Mouse (Mus musculus) T-helper 1 cell (primary cell): ENCODE results near the gene Themis2.
"Not testable (repeated sequence)": the region's sequence is repeated elsewhere in the genome, so short reads cannot be mapped to it uniquely, and the experiment has no call there.

ENCODE experiments used
- in situ Hi-C: fragments of 300-600 bp; cut with MboI, MseI; formaldehyde crosslinking; loops from one replicate; pipeline ENCODE4 v1.15.1; 2025; ENCODE audit warnings: high pct_unique_total_duplicates

Gene Themis2

GRCm38 (mm10) chr4:132799845-132800244 is 3.7 kb upstream of the Themis2 start:
- in situ Hi-C loops = no loop called here

DNA sequence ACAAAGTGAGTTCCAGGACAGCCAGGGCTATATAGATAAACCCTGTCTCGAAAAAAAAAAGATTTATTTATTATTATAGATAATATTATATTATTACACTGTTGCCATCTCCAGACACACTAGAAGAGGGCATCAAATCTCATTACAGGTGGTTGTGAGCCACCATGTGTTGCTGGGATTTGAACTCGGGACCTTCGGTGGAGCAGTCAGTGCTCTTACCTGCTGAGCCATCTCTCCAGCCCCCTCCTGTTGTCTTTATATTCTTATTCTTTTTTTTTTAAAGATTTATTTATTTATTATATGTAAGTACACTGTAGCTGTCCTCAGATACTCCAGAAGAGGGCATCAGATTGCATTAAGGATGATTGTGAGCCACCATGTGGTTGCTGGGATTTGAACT is 2.5 kb upstream of the Themis2 start:
- in situ Hi-C loops = not testable (repeated sequence)

DNA sequence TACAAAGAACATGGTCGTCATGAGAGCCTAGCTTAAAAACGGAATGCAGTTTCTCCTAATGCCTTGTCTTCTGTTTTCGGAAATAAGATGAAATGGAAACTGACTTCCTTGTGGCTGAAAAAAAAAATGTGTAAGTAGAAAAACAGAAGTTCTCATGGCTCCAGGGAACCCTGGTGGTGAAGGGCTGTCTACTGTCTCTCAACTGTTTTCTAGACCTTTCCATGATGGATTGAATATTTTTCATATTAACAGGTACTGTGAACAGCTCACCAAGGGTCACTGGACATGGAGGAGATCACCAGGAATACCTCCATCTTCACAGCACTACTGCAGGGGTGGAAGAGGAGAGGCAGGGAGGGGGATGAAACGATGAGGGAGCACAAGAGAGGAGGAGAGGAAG is 1.8 kb upstream of the Themis2 start:
- in situ Hi-C loops = no loop called here

GRCm38 (mm10) chr4:132797461-132797860 is 1.3 kb upstream of the Themis2 start:
- in situ Hi-C loops = no loop called here

- in situ Hi-C loops = no loop called here
Observed at GRCm38 (mm10) chr4:132795171-132795570, 1.0 kb downstream of the Themis2 start.

DNA sequence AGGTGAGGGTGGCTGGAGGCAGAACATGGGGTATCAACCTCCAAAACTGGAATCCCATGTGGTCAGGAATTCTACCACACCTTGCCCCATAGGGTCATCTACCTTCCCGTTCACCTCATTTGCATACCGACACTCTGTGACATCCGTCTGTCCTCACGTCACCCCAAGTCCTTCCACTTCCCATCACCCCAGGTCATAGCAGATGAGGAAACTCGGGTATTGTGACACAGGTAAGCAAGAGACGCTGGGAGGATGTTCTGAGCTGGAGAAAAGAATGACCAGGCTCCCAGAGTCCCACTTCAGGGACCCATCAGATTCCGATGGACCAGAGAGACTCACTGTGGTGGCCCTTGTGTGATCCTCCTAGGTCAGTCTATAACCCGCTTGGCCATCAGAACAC is 1.4 kb downstream of the Themis2 start:
- in situ Hi-C loops = no loop called here

DNA sequence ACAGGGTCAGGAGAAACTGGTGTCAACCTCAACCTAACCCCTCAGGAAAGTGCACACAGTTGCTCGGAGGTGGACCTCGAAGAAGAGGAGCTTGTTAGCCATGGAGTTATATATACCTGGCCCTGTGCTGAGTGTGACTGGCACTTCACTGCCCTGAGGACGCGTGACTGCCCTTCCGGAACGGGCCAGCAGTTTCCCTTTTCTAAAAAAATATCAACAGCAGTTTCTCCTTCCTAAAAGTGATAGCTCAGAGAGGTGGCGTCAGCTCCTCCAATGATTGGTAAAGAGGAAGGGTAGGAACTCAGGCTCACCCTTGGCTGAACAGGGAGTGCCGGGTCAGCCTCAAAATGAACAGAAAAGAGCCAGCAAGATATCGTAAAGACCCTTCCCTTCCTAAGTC is 2.2 kb downstream of the Themis2 start:
- in situ Hi-C loops = no loop called here

DNA sequence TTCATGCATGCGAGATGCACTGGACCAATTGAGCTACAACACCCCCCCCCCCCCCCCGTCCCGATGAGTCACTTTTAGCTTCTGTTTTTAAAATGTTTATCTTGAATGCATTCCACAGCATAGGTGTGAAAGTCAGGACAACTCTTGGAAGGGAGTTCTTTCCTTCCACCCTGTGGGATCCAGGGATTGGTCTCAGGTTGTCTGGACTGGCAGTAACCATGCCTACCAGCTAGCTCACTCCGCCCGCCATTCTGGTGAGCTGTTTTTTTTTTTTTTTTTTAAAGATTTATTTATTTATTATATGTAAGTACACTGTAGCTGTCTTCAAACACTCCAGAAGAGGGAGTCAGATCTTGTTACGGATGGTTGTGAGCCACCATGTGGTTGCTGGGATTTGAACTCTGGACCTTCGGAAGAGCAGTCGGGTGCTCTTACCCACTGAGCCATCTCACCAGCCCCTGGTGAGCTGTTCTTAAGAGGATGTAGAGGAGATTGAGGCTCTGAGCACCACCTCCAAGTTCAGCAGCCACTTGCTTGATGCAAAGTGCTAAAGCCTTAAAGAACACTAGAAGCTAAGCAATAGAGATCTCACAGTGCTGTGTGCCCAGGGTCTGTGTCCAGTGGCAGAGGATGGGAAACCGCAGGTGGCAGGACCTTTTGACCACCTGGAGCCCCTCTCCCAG is 2.7 kb downstream of the Themis2 start:
- in situ Hi-C loops = not testable (repeated sequence)

DNA sequence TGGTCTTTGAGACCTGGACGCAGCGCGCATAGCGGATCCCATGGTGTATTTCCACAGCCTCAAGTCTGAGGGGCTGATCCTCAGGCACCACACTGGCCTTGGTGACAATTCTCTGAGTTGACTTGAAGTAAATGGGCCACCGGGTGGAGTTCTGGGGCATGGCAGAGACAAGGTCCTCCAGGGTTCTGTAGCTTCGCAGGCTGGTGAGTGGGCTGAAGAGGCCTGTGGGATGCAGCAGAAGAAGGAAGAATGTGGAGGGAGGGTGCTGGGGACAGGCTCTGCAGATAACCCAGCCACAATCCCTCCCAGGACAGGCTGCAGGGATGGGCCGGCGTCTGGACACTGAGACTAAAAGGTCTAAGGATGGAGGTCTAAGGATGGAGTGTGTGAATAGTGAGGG is 6.5 kb downstream of the Themis2 start:
- in situ Hi-C loops = no loop called here

DNA sequence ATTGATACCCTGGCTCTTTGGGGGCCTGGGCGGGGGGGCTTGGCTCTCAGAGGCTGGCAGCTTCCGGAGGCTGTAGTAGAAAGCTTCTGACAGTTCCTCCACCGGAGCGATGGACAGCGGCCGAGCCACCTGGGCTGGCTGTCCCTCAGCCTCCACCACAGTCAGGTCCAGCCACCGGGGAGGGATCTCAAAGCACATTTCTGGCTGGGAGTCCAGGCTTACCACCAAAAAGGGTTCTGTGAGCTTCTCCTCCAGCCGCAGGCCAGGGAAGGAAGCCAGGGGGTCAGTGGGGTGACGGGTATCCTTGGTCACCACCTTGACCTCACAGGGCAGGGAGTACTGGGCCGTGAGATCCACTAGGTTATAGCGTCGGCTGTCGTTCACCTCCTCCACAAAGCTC is 11.0 kb downstream of the Themis2 start:
- in situ Hi-C loops = no loop called here

DNA sequence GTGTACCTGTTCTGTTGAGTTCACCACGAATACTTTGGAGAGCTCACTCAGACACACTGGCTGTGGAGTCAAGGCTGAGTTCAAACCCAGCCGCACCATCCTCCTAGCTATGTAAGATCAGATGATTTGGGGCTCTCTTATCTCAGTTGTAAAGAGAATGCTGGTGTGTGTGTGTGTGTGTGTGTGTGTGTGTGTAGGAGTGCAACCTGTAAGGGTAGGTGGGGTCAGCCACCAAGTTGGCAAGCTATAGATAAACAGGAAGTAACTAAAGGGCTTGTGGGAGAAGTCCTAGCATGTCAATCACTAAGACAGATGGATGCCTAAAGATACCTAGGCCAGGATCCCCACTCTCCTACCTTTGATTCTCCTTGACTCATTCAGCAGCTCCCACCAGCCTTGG is 12.5 kb downstream of the Themis2 start:
- in situ Hi-C loops = loop anchor here (5.0 kb wide), 1 partner anchor 39 kb away; no protein-coding TSS in a partner anchor

DNA sequence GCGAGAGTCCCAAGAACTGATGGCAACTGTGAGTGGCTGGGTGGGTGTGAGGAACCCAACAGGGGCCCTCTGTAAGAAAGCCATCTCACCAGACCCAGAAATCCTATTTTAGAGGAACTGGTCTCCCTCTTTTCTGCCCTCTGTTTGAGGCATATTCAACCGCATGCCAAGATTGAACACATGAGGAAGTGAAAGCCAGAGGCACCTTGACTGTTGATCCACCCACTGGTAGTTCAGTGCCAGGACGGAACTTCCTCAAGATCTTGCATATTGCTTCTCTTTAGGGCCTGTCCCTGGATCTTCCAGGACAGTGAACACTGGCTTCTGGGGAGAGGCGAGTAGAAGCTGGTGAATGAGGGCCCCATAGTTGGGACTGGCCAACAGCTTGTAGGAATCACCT is 15.9 kb downstream of the Themis2 start:
- in situ Hi-C loops = loop anchor here (5.0 kb wide), 1 partner anchor 42 kb away; no protein-coding TSS in a partner anchor

DNA sequence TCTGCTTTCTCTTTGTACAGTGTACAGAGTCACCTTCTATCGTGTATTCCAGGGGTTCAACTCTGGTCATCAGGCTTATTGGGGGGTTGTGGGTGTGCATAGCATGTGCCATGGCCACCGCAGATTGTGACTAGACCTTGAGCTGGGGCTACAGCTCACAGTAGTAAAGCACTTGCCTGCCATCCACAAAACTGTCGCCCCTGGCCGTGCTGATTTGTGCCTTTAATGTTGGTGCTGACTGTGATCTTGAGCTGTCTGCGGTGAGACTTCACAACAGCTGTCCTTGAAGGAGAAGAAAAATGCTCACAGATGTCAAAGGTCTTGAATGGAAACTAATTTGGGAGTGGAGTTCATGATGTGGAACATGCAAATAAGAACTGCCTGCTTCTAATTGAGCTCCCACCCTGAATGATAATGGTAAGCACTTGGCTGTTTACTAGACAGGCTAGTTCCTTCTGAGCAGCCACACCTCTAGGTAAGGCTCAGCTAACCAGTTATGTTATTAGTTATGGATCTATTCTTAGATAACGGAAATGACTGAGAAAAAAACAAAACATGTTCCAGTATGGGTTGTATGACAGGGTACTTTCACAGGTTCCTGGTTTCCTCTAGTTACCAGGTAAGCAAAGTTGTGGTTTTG is 17.5 kb downstream of the Themis2 start:
- in situ Hi-C loops = no loop called here

GRCm38 (mm10) chr4:132776764-132777163 is 19.4 kb downstream of the Themis2 start:
- in situ Hi-C loops = no loop called here

DNA sequence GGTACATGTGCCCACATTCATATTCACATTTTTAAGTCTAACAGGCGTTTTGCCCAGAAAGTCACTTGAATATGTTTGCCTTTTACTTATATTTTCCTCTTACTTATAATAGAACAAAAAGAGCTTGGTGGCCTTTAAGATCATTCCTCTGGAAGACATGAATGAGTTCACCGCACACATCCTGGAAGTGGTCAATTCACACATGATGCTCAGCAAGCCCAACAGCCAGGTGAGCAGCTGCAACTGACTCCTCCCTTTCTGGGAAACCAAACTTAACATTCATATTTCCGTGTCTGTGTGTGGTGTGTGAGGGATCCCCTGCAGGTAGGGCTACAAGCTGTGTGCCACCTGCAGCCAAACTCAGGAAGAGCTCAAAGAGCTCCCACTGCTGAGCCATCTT is 21.3 kb downstream of the Themis2 start:
- in situ Hi-C loops = no loop called here

DNA sequence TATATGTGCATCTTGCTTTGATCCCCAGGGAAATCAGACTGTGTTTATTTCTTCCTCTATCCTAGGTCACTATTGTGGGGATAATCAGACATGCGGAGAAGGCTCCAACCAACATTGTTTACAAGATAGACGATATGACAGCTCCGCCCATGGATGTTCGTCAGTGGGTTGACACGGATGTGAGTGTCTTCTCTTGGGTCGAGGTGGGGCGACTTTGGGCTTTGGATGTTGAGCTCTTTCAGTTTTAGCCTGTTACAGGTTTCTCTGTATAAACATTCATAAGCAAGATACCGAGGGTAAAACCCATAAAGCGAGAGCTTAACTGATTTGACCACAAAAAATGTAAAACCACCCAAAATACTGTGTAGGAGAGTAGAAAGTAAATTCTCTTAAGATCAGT is 24.4 kb downstream of the Themis2 start:
- in situ Hi-C loops = no loop called here

DNA sequence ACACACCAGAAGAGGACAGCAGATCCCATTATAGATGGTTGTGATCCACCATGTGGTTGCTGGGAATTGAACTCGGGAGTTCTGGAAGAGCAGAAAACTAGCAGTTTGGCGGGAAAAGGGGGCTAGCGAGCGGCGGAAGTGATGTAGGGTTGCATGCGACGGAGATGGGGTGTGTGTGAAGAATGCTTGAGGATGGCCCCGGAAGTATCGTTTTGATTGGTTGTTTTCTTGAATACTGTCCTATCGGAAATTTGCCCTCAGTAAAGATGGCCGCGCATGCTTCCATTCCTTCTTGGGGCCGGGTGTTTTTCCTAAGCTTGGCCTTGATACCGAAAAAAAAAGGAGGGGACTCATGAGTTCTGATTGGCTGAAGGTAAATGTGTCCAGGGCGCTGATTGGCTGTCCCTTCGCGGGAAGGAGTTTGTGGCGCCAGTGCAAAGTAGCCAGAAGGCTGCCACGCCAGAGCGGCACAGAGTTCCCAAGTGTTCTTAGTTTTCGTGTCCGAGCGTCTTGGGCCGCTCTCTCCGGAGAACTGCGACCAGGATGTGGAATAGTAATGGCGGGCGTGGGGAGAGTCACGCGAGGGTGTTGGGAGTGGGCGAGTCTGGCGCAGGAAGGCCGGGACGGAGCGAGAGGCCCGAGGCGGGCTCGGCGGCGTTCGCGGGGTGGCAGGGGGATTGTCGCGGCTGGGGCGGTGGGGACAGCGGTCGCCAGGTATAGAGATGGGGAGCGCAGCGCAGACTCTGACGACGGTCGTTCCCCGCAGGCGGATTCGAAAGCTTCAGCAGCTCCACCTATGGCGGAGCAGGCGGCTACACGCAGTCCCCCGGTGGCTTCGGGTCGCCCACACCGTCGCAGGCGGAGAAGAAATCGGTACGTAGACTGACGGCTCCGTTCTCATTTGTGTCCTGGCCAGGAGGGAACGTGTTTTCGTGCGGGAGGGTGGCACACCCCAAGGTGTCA is 28.0 kb downstream of the Themis2 start, which contains the start of gene Rpa2:
Rpa2 (plus strand) TSS at position 419 of the 963 bp plus-strand sequence.
- in situ Hi-C loops = no loop called here

- in situ Hi-C loops = not testable (repeated sequence)
Observed at GRCm38 (mm10) chr4:132763125-132763524, 33.1 kb downstream of the Themis2 start.

- in situ Hi-C loops = no loop called here
Observed at GRCm38 (mm10) chr4:132762602-132763001, 33.6 kb downstream of the Themis2 start.

DNA sequence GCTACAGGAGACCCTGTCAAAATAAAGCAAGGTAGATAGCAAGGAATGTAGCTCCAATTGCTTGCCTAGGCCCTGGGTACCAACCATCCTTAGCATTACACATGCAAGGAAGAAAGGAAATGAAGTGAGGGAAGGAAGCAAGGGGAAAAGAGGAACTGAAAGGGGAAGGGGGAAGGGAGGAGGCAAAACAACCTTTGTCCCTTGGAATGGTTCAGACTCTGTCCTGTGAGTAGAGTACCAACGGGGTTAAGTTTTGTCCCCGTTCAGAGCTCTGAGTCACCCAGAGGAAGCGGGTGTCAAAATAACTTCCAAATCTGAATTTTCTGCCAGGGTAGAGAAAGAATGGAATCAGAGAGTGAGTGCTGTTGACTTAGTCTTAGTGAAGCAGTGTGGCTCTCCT is 35.9 kb downstream of the Themis2 start:
- in situ Hi-C loops = no loop called here

GRCm38 (mm10) chr4:132757633-132758351 is 38.4 kb downstream of the Themis2 start:
- in situ Hi-C loops = no loop called here

- in situ Hi-C loops = no loop called here
Observed at GRCm38 (mm10) chr4:132756974-132757373, 39.2 kb downstream of the Themis2 start, which contains the start of gene Smpdl3b. Smpdl3b (minus strand) TSS chr4:132757252.
